Mouse (Mus musculus) ES-E14 (cell line): ENCODE measurements at regions not wholly inside any gene's neighbourhood (a gene's known extent, or its start where the extent isn't known, plus 50 kb on each side); places are given as distances from the start of the nearest gene placed in this dataset.

ENCODE experiments used
- MAFK ChIP-seq: IDR thresholded peaks from 2 replicates; pipeline ENCODE4 v1.6.1; 2014; ENCODE audit warnings: mild to moderate bottlenecking, low read depth, low read length, inconsistent platforms; ENCODE audit not compliant: insufficient read depth
- ZC3H11A ChIP-seq: IDR thresholded peaks from 2 replicates; pipeline ENCODE4 v1.6.1; 2012; ENCODE audit warnings: low read depth, mild to moderate bottlenecking, inconsistent platforms, low read length, borderline replicate concordance
- ZNF384 ChIP-seq: IDR thresholded peaks from 2 replicates; pipeline ENCODE4 v1.6.1; 2012; ENCODE audit warnings: low read depth, low read length, inconsistent platforms

DNA sequence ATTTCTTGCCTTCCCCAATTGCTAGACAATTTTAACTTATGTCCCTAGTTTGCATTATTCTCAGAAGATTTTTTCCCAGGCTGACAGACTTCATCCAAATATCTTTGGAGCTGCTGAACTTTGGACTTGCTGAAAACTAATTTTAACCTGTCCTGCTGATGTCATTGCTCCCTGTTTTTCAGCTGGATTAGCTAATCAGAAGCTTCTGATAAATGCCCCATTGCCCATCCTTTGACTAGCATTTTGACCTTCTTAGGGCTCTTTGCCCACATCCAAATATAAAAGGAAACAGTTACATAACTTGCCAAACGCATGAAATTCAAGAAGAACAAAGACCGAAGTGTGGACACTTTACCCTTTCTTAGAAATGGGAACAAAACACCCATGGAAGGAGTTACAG is 1242.5 kb upstream of the Pcdh20 start:
- TF ChIP-seq ZC3H11A (no peak), MAFK (no peak), ZNF384 (no peak)
